Mouse (Mus musculus): ENCODE data around the gene Gria2.

Gria2 gene

GRCm38 (mm10) chr3:80802596-80803081, at the start of gene Gria2:
Gene Gria2, minus strand, starts transcription at chr3:80802835.
- DNase-seq: peak; percentile 88 to 89

- no peak for DNase-seq
Observed at GRCm38 (mm10) chr3:80850947-80851346, 48.3 kb upstream of the Gria2 start.

- DNase-seq: no peak
Observed at GRCm38 (mm10) chr3:80845634-80846033, 43.0 kb upstream of the Gria2 start.

GRCm38 (mm10) chr3:80839845-80840244, 37.2 kb upstream of the Gria2 start:
- DNase-seq: no peak

- DNase-seq: no peak
Observed at GRCm38 (mm10) chr3:80837583-80837982, 34.9 kb upstream of the Gria2 start.

GRCm38 (mm10) chr3:80823975-80824374, 21.3 kb upstream of the Gria2 start:
- DNase-seq: no peak

- no peak for DNase-seq
Observed at GRCm38 (mm10) chr3:80818619-80819018, 16.0 kb upstream of the Gria2 start.

- DNase-seq: no peak
Observed at GRCm38 (mm10) chr3:80813734-80814133, 11.1 kb upstream of the Gria2 start.

- no peak for DNase-seq
Observed at GRCm38 (mm10) chr3:80812237-80812636, 9.6 kb upstream of the Gria2 start.

GRCm38 (mm10) chr3:80805327-80805726, 2.7 kb upstream of the Gria2 start:
- peak; percentile 25 to 42 for DNase-seq

GRCm38 (mm10) chr3:80803811-80804210, 1.2 kb upstream of the Gria2 start:
- no peak for DNase-seq

- no peak for DNase-seq
Observed at GRCm38 (mm10) chr3:80803211-80803610, 576 bp upstream of the Gria2 start.

- DNase-seq: no peak
Observed at GRCm38 (mm10) chr3:80801827-80802310, 766 bp downstream of the Gria2 start.

- DNase-seq: peak; percentile 72 to 81
Observed at GRCm38 (mm10) chr3:80800995-80801826, 1.4 kb downstream of the Gria2 start.

- DNase-seq: peak in 1 of 2 experiments; percentile 47
Observed at GRCm38 (mm10) chr3:80800299-80800994, 2.2 kb downstream of the Gria2 start.

GRCm38 (mm10) chr3:80797935-80798334, 4.7 kb downstream of the Gria2 start:
- no peak for DNase-seq

- DNase-seq: no peak
Observed at GRCm38 (mm10) chr3:80796764-80797163, 5.9 kb downstream of the Gria2 start.

GRCm38 (mm10) chr3:80795284-80795683, 7.4 kb downstream of the Gria2 start:
- DNase-seq: no peak

- no peak for DNase-seq
Observed at GRCm38 (mm10) chr3:80787116-80787744, 15.4 kb downstream of the Gria2 start.

GRCm38 (mm10) chr3:80781144-80781530, 21.5 kb downstream of the Gria2 start:
- no peak for DNase-seq

- DNase-seq: no peak
Observed at GRCm38 (mm10) chr3:80780383-80781143, 22.1 kb downstream of the Gria2 start.

- no peak for DNase-seq
Observed at GRCm38 (mm10) chr3:80776628-80777027, 26.0 kb downstream of the Gria2 start.
